Mouse (Mus musculus): ENCODE results near the gene Yipf1. TPM values are rescaled to one million over a fixed set of nuclear protein-coding genes. Genes with fewer than 3 reads are reported as not detected.

Yipf1 gene
- 10 to 100 TPM; 19.6 to 90.5 (median 55.7) TPM for total RNA-seq (2018; cell fraction: chromatin; rRNA removed)
- total RNA-seq (2018; cell fraction: cytosol; rRNA removed): 10 to 100 TPM; 37.7 to 58.6 (median 49.4) TPM
- total RNA-seq (2018; cell fraction: nucleus; rRNA removed): 10 to 100 TPM; 19.4 to 58.8 (median 38.3) TPM
- polyA plus RNA-seq (2018): 33.6 to 49.3 TPM (median 47.6 TPM) in 3 replicates

DNA sequence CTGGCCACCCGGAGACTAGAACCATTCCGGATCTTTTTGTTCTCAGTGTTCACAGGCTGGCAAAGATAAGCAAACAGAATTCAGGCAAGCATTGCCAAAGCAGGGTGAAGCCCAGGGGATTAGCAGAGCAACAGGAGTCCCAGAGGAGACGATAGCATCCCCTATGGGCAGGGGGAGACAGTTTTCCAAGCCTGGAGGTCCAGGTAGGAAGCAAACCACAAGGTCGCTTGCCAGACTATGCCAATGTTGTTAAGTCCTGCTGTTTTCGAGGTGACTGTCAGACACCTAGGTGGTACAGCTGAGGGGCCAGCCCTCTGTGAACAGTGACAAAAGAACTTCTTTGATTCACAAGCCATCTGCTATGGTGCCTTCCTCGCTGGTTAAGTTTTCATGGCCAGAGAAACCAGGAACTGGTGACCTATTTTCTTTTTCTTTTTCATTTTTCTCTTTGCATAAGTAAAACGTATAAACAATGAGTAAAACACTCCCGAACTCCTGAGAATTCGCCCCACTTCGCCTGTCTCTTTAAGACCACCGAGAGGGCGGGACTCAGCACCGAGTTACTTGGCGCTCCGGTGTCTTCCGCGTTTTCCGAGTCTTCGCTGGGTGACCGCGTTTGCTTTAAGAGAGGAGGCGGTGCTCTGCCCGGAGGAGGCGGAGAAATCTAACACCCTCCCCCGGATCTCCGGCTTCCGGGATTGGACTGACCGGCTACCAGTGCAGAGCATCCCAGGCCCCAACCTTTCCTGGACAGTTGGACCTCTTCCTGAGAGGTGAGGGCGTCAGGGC is at the start of gene Yipf1:
Gene Yipf1, plus strand, starts transcription at position 674 of the 789 bp plus-strand sequence.
- peaks cover 8% of the 10 kb centered on the region; the same call in 1 of the 2 replicates for H3K79me2 ChIP-seq (ENCODE audit: inconsistent target)
- peak within 1 kb of the TSS; percentile 37 for H3K27ac ChIP-seq
- WGBS (ENCODE audit: missing documents): 2% methylated on average over 28 of the region's 29 CpGs

DNA sequence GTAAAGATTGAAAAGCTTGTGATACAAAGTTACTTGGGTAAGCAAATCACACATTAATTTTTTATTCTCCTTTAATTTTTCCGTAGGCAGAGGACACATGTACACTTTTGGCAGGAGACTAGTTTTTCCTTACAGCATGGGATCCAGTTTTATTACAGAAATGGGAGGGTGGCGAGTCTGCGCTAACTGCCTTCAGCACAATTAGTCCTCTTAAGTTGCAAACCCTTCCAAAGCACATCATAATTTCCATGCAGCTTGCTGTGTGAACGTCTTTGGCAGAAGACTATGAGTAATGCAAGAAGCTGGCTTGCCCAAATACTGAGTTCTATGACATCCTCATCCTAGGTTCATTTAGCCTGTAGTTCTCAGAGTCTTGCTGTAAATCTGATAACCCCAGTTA is 40.5 kb upstream of the Yipf1 start:
- Histone ChIP-seq H3K4me3 (ENCODE audit: inconsistent target) (no peak overlapping the region), H3K79me2 (ENCODE audit: inconsistent target) (no peaks in the 10 kb centered on the region), H3K27ac (no peak overlapping the region), H3K36me3 (ENCODE audit: inconsistent target) (no peaks in the 10 kb centered on the region)
- WGBS (ENCODE audit: missing documents): 95% methylated on average over 4 of the region's 4 CpGs

More for the DNA sequence above, at the start of gene Yipf1:
- H3K4me3 ChIP-seq (ENCODE audit: inconsistent target): peak within 1 kb of the TSS; percentile 87
- peaks cover 29% of the 10 kb centered on the region for H3K36me3 ChIP-seq (ENCODE audit: inconsistent target)

DNA sequence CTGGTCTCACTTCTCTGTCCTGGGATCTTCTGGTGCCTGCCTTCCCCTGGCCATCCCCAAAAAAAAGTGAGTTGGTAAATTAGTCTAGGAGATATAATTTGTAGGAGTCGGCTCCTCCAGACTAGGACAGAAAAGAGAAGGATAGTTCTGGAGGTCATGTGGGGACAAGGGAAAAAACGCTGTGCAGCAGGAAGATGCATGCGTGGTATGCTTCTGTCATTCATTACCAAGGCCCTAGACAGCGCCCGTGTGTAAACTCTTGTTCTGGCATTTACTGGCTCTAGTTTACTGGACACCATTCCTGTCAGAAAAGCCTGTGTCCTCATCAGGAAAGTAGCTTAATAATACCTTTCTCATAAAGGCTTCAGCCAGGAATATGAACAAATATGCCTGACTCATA is 39.7 kb upstream of the Yipf1 start:
- Histone ChIP-seq H3K36me3 (ENCODE audit: inconsistent target) (no peaks in the 10 kb centered on the region), H3K27ac (no peak overlapping the region), H3K4me3 (ENCODE audit: inconsistent target) (no peak overlapping the region), H3K79me2 (ENCODE audit: inconsistent target) (no peaks in the 10 kb centered on the region)
- WGBS (ENCODE audit: missing documents): 95% methylated on average over 5 of the region's 5 CpGs

DNA sequence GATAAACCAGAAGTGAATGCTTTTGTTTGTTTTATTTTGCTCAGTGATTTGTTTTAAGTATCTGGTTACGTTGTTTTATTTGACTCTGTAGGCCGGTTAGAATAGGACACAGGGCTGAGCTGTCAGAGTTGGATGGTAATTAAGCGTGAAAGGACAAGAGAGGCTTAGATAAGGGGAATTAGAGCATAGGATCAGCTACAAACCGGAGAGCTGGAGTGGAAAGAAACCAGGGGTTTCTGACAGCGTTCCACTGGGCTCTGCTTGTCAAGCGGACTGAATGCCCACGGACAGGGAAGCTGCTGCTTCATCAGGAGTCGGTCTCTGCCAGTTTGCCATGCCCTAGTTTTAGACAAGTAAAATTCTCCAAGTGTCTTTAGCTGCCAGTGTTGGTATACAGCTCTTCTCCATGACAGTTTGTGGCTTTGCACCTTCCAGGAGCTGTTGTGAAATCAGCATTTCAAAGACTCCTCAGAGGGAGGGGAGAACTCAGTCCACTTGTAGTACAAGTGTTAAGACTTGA is 35.9 kb upstream of the Yipf1 start:
- no peak overlapping the region for H3K27ac ChIP-seq
- WGBS (ENCODE audit: missing documents): 85% methylated on average over 8 of the region's 8 CpGs
- no peak overlapping the region for H3K4me3 ChIP-seq (ENCODE audit: inconsistent target)

DNA sequence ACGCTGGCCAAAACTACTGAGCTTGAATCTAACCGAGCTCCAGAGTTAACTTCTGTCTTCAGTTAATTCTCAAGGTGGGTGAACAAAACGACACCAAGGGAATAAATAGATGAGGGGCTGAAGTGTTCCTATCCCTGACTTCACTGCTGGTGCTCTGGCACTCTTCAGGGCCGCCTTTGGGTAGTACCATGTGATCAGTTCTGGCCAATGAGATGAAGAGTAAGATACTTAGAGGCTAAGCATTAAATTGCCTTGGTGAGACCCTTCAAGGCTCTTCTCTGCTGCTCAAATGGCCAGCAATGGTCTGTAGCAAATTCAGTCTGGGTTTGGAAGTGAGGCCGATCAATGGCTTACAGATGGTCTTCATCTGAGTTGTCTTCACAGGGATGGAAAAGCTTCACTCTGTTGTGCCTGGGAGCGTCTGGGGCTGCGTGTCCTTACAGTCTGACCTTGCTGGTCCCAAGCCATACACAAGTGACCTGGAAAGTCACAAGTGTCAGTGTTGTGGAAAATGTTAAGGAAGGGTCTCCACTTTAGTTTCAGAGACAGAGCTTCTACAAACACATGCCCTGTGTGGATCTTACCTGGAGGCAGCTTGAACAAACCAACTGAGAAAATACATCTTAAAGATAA is 33.2 kb upstream of the Yipf1 start:
- no peaks in the 10 kb centered on the region for H3K36me3 ChIP-seq (ENCODE audit: inconsistent target)
- WGBS (ENCODE audit: missing documents): 97% methylated on average over 7 of the region's 7 CpGs
- no peaks in the 10 kb centered on the region for H3K79me2 ChIP-seq (ENCODE audit: inconsistent target)
- no peak overlapping the region for H3K4me3 ChIP-seq (ENCODE audit: inconsistent target)
- H3K27ac ChIP-seq: no peak overlapping the region

More for the DNA sequence above, 35.9 kb upstream of the Yipf1 start:
- Histone ChIP-seq H3K36me3 (ENCODE audit: inconsistent target) (no peaks in the 10 kb centered on the region), H3K79me2 (ENCODE audit: inconsistent target) (no peaks in the 10 kb centered on the region)

GRCm38 (mm10) chr4:107285446-107286200 is 28.5 kb upstream of the Yipf1 start:
- no peaks in the 10 kb centered on the region for H3K79me2 ChIP-seq (ENCODE audit: inconsistent target)
- peak overlapping the region; percentile 35 for H3K27ac ChIP-seq
- H3K36me3 ChIP-seq (ENCODE audit: inconsistent target): no peaks in the 10 kb centered on the region
- 67% methylated on average over 3 of the region's 3 CpGs for WGBS (ENCODE audit: missing documents)
- no peak overlapping the region for H3K4me3 ChIP-seq (ENCODE audit: inconsistent target)

- H3K79me2 ChIP-seq (ENCODE audit: inconsistent target): no peaks in the 10 kb centered on the region
- 95% methylated on average over 8 of the region's 8 CpGs for WGBS (ENCODE audit: missing documents)
- no peaks in the 10 kb centered on the region for H3K36me3 ChIP-seq (ENCODE audit: inconsistent target)
Measured at GRCm38 (mm10) chr4:107286386-107286785, 27.8 kb upstream of the Yipf1 start.

GRCm38 (mm10) chr4:107287517-107287916 is 26.6 kb upstream of the Yipf1 start:
- 90% methylated on average over 2 of the region's 2 CpGs for WGBS (ENCODE audit: missing documents)
- H3K36me3 ChIP-seq (ENCODE audit: inconsistent target): no peaks in the 10 kb centered on the region
- H3K79me2 ChIP-seq (ENCODE audit: inconsistent target): no peaks in the 10 kb centered on the region
- no peak overlapping the region for H3K27ac ChIP-seq
- H3K4me3 ChIP-seq (ENCODE audit: inconsistent target): no peak overlapping the region

More at GRCm38 (mm10) chr4:107286386-107286785, 27.8 kb upstream of the Yipf1 start:
- Histone ChIP-seq H3K27ac (no peak overlapping the region), H3K4me3 (ENCODE audit: inconsistent target) (no peak overlapping the region)

DNA sequence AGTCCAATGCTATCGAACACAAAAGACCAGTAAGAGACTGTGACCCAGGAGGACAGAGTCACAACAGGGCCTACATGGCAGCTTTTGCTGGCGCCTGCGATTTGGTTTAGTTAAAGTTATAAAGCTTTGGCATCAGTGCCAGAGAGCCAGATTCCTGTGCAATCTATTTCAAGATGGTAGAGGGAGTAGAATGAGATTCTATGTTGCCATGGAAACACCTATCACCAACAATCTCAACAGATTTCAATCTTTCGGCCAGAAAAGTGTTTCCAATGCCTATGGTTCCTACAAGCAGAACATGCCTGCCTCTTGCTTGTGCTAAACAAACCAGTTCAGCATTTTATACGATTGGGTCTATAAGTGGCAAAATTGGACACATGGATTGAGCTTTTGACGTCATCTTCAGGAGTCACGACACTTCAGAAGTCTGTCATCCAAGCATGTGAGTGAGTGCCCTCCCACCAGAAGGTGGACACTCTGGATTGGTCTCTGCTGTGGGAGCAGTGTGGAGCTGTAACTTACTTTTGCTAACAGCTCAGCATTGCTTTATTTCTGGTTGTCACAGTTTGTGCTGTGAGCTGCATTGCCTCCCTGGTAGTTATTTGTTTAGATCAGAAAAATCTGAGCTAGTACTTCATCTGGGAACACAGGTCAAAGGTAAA is 22.4 kb upstream of the Yipf1 start:
- Histone ChIP-seq H3K79me2 (ENCODE audit: inconsistent target) (no peaks in the 10 kb centered on the region), H3K27ac (no peak overlapping the region), H3K4me3 (ENCODE audit: inconsistent target) (no peak overlapping the region), H3K36me3 (ENCODE audit: inconsistent target) (no peaks in the 10 kb centered on the region)
- WGBS (ENCODE audit: missing documents): 92% methylated on average over 7 of the region's 7 CpGs

- Histone ChIP-seq H3K4me3 (ENCODE audit: inconsistent target) (no peak overlapping the region), H3K36me3 (ENCODE audit: inconsistent target) (no peaks in the 10 kb centered on the region), H3K27ac (no peak overlapping the region), H3K79me2 (ENCODE audit: inconsistent target) (no peaks in the 10 kb centered on the region)
- 90% methylated on average over 4 of the region's 4 CpGs for WGBS (ENCODE audit: missing documents)
Measured at GRCm38 (mm10) chr4:107292273-107292662, 21.9 kb upstream of the Yipf1 start.

- WGBS (ENCODE audit: missing documents): 96% methylated on average over 7 of the region's 8 CpGs
- no peak overlapping the region for H3K4me3 ChIP-seq (ENCODE audit: inconsistent target)
- no peaks in the 10 kb centered on the region for H3K36me3 ChIP-seq (ENCODE audit: inconsistent target)
- no peaks in the 10 kb centered on the region for H3K79me2 ChIP-seq (ENCODE audit: inconsistent target)
- no peak overlapping the region for H3K27ac ChIP-seq
Measured at GRCm38 (mm10) chr4:107298071-107298606, 16.0 kb upstream of the Yipf1 start.

GRCm38 (mm10) chr4:107299779-107300340 is 14.3 kb upstream of the Yipf1 start:
- H3K79me2 ChIP-seq (ENCODE audit: inconsistent target): no peaks in the 10 kb centered on the region
- WGBS (ENCODE audit: missing documents): 72% methylated on average over 7 of the region's 7 CpGs
- H3K36me3 ChIP-seq (ENCODE audit: inconsistent target): no peaks in the 10 kb centered on the region
- no peak overlapping the region for H3K27ac ChIP-seq
- no peak overlapping the region for H3K4me3 ChIP-seq (ENCODE audit: inconsistent target)

DNA sequence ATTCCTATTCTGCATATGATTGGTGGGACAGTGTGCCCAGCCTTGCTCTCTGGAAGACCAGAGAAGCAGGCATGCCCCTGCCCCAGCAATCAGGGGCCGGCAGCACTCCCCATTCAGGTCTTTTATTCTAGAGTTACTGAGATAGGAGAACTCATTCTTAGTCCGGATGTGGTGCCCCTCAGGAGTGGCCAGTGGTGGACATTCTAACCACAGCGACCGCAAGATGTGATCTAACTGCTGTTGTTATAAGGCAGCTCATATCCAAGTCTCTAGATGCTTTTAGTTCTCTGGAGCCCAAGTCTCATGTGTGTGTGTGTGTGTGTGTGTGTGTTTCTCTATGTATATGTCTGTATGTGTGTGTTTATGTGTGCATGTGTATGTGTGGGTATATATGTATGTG is 13.8 kb upstream of the Yipf1 start:
- Histone ChIP-seq H3K36me3 (ENCODE audit: inconsistent target) (no peaks in the 10 kb centered on the region), H3K27ac (no peak overlapping the region), H3K79me2 (ENCODE audit: inconsistent target) (no peaks in the 10 kb centered on the region), H3K4me3 (ENCODE audit: inconsistent target) (no peak overlapping the region)
- 31% methylated on average over 4 of the region's 4 CpGs for WGBS (ENCODE audit: missing documents)

All from macrophage (primary cell).